Mouse (Mus musculus): ENCODE data around the gene Sowahb.
A peak's percentile ranks its signal among the peaks of the same experiment; 100 is the strongest.

Gene Sowahb

DNA sequence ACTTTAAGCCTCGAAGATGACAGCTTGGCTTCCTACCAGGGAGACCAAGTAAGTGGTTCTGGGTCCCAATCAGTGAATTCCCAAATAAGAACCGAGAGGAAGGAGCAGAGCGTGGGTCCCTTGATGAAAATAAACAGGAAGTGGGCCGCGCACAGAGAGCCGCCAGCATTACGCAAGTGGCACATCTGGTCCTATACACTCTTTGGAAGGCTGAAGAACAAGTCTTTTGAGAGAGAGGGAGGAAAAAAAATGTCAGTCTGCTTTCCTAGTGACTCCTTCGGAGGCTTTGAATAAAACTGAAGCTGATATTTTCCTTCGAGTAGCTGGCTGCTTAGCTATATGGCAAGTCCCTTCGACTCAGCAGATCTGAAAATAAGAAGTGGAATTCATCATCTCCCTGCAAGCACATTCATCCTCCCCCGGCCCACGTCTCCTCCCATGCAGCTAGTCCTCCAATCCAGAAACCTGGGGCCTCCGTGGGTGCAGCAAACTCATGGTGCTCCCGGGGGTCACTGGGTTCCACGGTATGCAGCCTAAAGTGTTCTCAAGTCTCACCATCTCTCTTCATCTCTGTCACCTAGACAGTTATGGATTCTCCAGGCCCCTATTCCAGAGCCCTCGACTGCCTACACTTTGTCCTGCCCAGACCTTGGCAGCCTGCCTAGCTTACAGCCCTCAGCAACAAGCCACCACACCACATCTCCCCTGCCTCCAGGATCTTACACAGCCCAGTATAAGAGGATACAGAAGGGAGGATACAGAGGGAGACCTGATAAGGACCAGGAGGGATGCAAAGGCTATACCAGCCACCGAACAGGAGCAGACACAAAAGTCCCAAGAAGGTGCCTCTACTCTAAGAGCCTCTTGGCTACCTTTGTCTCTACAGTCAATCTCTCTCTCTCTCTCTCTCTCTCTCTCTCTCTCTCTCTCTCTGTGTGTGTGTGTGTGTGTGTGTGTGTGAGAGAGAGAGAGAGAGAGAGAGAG lies 43.8 kb downstream of the Sowahb start:
- DNase-seq, result no peak

DNA sequence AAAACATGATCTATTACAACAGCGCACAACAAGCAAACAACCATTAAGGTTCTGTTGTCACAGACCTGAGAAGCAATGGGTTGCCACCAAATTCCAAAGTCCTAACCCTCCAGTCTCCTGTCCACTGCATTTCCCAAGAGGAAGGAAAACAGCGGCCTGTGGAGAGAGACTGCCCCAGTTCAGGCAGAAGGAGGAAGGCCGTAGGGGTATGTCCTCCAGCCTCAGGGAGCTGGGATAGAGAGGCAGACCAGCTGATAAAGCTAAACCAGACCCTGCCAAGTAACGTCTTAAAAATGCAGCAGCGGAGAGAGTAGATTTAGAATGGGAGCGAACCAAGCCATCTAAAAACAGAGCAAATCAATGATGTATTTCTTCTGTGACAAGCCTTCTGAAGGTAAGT lies 44.8 kb downstream of the Sowahb start:
- no peak for DNase-seq

- DNase-seq, result peak; percentile 59
These were observed 46.3 kb downstream of the Sowahb start for GRCm38 (mm10) chr5:92998494-92999016.

DNA sequence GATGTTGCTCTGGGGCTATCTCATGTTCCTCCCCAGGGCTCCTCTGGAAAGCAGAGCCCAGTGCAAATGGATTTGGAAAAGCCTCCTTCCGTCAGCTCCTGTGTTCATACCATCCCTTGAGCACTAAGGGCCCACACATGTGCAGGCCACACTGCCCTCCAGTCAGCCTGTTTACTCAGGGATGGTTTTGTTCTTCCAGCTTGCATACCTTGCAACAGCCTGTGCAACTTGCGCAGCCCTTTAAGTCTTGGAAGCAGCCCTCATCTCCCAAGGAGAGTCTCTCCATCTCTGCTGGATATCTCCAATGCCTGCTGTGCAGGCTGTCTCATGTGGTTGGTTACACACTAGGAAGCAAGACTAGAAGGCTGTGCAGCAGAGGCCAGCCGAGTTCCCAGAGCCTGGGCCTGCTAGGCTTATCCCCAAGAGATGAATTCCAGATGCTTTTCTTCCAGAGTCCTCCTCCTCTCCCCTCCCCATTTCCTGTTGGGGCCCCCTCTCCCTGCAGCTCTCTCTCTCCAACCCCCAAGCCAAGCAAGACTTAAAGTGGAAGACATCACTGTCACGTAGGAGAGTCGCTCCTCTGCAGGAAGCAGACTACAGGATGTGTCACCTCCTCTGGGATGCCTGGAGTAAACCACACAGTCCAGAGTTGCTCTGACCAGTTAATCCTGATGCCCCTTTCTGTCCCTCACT lies 47.2 kb downstream of the Sowahb start:
- DNase-seq, result peak; percentile 86

- DNase-seq, result no peak
These were observed 50.0 kb downstream of the Sowahb start for GRCm38 (mm10) chr5:92994861-92995260.

DNA sequence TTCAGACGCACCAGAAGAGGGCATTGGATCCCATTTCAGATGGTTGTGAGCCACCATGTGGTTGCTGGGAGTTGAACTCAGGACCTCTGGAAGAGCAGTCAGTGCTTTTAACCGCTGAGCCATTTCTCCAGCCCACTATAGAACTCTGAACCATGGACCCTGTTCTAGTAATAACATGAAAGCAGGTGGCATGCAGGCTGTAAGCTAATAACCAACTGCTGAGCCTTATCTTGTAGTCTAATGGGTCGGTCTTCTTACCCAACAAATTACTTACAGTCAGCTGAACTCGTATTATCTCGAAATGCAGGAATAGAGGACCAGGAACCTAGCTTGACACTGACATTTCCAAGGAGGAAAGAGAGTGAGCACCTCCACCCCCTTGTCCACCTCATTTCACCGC lies 50.5 kb downstream of the Sowahb start:
- DNase-seq, result no peak

GRCm38 (mm10) chr5:92992106-92992505 lies 52.7 kb downstream of the Sowahb start:
- no peak for DNase-seq
